Mouse (Mus musculus) limb, embryonic 10.5 days (tissue): Measurements from ENCODE around the gene Peg3. TPM values are rescaled to one million over a fixed set of nuclear protein-coding genes. Genes with fewer than 3 reads are reported as not detected.

Experiments
- DNase-seq: peaks from one replicate; pipeline ENCODE4 v3.0.0-alpha.2; 2017; ENCODE audit warnings: low spot score
- H3K27ac ChIP-seq: fragments of 300-500 bp; sonication (generic); 2 replicates; pipeline ENCODE4 v1.5.1; 2016; ENCODE audit warnings: mild to moderate bottlenecking
- H3K27me3 ChIP-seq: fragments of 300-500 bp; sonication (generic); 2 replicates; pipeline ENCODE4 v1.6.1; 2016; ENCODE audit warnings: low read depth, mild to moderate bottlenecking; ENCODE audit not compliant: poor library complexity, severe bottlenecking
- H3K36me3 ChIP-seq: fragments of 300-500 bp; sonication (generic); 2 replicates; pipeline ENCODE4 v1.6.1; 2016; ENCODE audit warnings: mild to moderate bottlenecking, moderate library complexity
- H3K4me1 ChIP-seq: fragments of 300-500 bp; sonication (generic); 2 replicates; pipeline ENCODE4 v1.6.1; 2016
- H3K4me3 ChIP-seq: fragments of 300-500 bp; sonication (generic); 2 replicates; pipeline ENCODE4 v1.5.1; 2016; ENCODE audit warnings: mild to moderate bottlenecking, moderate library complexity
- H3K9me3 ChIP-seq: fragments of 300-500 bp; sonication (generic); replicated peaks from 2 replicates; pipeline ENCODE4 v1.6.1; 2016; ENCODE audit warnings: mild to moderate bottlenecking
- WGBS: fragments of 180-500 bp; shearing (Covaris S2); methylation state at CpG from one replicate; pipeline ENCODE4 v1.1.7; 2016; 5-methylcytosine and 5-hydroxymethylcytosine counted together
- polyA plus RNA-seq: library from polyadenylated mRNA; unstranded; fragments of >200 nt; fragmentation: Nextera tagmentation; extraction: Ambion mirVana; gene quantifications from 2 replicates; pipeline ENCODE4 v1.2.1, GENCODE M21; 2016

The Peg3 gene
- polyA plus RNA-seq, 1 experiment from 2014 or later: 427 TPM

DNA sequence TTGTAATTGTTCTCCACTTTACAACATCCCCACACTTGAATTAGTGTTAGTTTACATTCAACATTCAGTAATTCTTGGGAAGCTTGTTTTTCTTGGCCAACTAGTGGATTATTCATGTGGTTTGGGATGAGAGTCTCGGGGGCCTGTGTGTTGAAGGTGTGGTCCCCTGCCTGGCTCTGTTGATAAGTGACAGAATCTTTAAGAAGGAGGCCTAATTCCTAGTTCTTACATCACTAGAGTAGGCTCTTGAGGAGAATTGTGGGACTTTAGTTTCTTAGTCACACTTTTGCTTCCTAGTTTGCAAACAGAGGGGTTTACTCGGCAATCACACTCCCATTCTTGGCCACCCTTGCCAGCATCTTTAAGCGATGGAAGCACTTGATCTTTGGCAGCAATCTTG is 31.0 kb downstream of the Peg3 start:
- peaks cover 10% of the 10 kb centered on the region for H3K4me1 ChIP-seq
- peak; percentile 18 for DNase-seq
- H3K27me3 ChIP-seq: no peaks in the 10 kb centered on the region
- no peak overlapping the region for H3K4me3 ChIP-seq
- peaks cover 17% of the 10 kb centered on the region for H3K36me3 ChIP-seq
- no peaks in the 10 kb centered on the region for H3K9me3 ChIP-seq
- no peak overlapping the region for H3K27ac ChIP-seq
- 82% methylated on average over 3 of the region's 3 CpGs for WGBS

- H3K9me3 ChIP-seq: no peaks in the 10 kb centered on the region
- H3K27me3 ChIP-seq: no peaks in the 10 kb centered on the region
- H3K4me1 ChIP-seq: peaks cover 17% of the 10 kb centered on the region
- H3K36me3 ChIP-seq: peaks cover 3% of the 10 kb centered on the region; the same call in 1 of the 2 replicates
- peak within 1 kb of the TSS; percentile 80 for H3K27ac ChIP-seq
- WGBS: 11% methylated on average over 32 of the region's 32 CpGs
- peak within 1 kb of the TSS; percentile 62 for H3K4me3 ChIP-seq
- peak; percentile 91 for DNase-seq
Measured at GRCm38 (mm10) chr7:6696241-6697045, 33.8 kb downstream of the Peg3 start, which contains the start of gene Zim1. TSS of gene Zim1 (minus strand) at chr7:6696450.

DNA sequence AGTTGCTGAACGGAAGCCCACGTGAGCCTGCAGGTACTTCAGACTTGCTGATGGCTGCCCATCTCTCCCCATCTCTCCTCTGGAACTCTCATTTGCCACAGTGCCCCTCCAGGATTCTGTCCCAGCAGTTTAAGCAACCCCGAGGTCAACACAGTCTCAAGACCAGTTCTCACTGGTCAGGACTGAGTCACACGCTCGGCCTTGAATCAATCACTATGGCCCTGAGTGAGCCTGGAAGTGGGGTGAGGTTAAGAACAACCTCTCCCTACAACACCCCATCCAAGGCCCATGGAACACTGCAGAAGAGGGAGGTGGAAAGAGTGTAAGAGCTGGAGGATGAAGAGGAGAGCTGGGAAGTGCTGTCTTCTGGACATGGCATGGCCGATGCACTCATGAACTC is 44.7 kb downstream of the Peg3 start:
- 95% methylated on average over 6 of the region's 6 CpGs for WGBS
- no peaks in the 10 kb centered on the region; the same call in 1 of the 2 replicates for H3K4me1 ChIP-seq
- H3K27ac ChIP-seq: no peak overlapping the region
- no peaks in the 10 kb centered on the region for H3K27me3 ChIP-seq
- no peak overlapping the region for H3K4me3 ChIP-seq
- peaks cover 88% of the 10 kb centered on the region for H3K36me3 ChIP-seq
- no peak for DNase-seq
- H3K9me3 ChIP-seq: no peaks in the 10 kb centered on the region

GRCm38 (mm10) chr7:6666726-6667125 is 63.5 kb downstream of the Peg3 start:
- no peak overlapping the region for H3K27ac ChIP-seq
- 77% methylated on average over 3 of the region's 3 CpGs for WGBS

GRCm38 (mm10) chr7:6663430-6663829 is 66.8 kb downstream of the Peg3 start:
- H3K4me1 ChIP-seq: peaks cover 7% of the 10 kb centered on the region; the same call in 1 of the 2 replicates
- no peak overlapping the region for H3K4me3 ChIP-seq
- 77% methylated on average over 7 of the region's 7 CpGs for WGBS
- H3K27ac ChIP-seq: peak overlapping the region; percentile 30; the same call in 1 of the 2 replicates
- peak; percentile 27 for DNase-seq
- no peaks in the 10 kb centered on the region for H3K27me3 ChIP-seq
- H3K36me3 ChIP-seq: no peaks in the 10 kb centered on the region
- no peaks in the 10 kb centered on the region for H3K9me3 ChIP-seq

More at GRCm38 (mm10) chr7:6666726-6667125, 63.5 kb downstream of the Peg3 start:
- Histone ChIP-seq H3K4me1 (peaks cover 7% of the 10 kb centered on the region; the same call in 1 of the 2 replicates), H3K36me3 (no peaks in the 10 kb centered on the region), H3K4me3 (no peak overlapping the region), H3K27me3 (no peaks in the 10 kb centered on the region), H3K9me3 (no peaks in the 10 kb centered on the region)
- DNase-seq: no peak

- H3K27me3 ChIP-seq: no peaks in the 10 kb centered on the region
- no peaks in the 10 kb centered on the region for H3K36me3 ChIP-seq
- H3K4me3 ChIP-seq: no peak overlapping the region
- no peak for DNase-seq
- 38% methylated on average over 2 of the region's 2 CpGs for WGBS
- peaks cover 7% of the 10 kb centered on the region; the same call in 1 of the 2 replicates for H3K4me1 ChIP-seq
- H3K9me3 ChIP-seq: no peaks in the 10 kb centered on the region
- H3K27ac ChIP-seq: no peak overlapping the region
Measured at GRCm38 (mm10) chr7:6659605-6660004, 70.6 kb downstream of the Peg3 start.

- no peak overlapping the region for H3K27ac ChIP-seq
- WGBS: 92% methylated on average over 7 of the region's 7 CpGs
Measured at GRCm38 (mm10) chr7:6658606-6659005, 71.6 kb downstream of the Peg3 start.

More at GRCm38 (mm10) chr7:6658606-6659005, 71.6 kb downstream of the Peg3 start:
- Histone ChIP-seq H3K4me1 (peaks cover 7% of the 10 kb centered on the region; the same call in 1 of the 2 replicates), H3K9me3 (no peaks in the 10 kb centered on the region), H3K36me3 (no peaks in the 10 kb centered on the region), H3K4me3 (no peak overlapping the region), H3K27me3 (no peaks in the 10 kb centered on the region)
- DNase-seq: no peak

Other genes with a start within 250 kb of the Peg3 start
- not detected in 2 replicates for gene Olfr5, start 243.5 kb downstream of the Peg3 start, polyA plus RNA-seq
- not detected in 2 replicates for gene Olfr1347, start 230.7 kb downstream of the Peg3 start, polyA plus RNA-seq
- gene Olfr1348, start 221.7 kb downstream of the Peg3 start, polyA plus RNA-seq: not detected in 2 replicates
- not detected in 2 replicates for gene Olfr1349, start 207.5 kb downstream of the Peg3 start, polyA plus RNA-seq
- not detected in 2 replicates for gene Olfr1350, start 165.6 kb downstream of the Peg3 start, polyA plus RNA-seq
- 2.7 and 3.8 TPM in 2 replicates for gene Zim1, start 34.0 kb downstream of the Peg3 start, polyA plus RNA-seq
- gene Usp29, start 147 bp upstream of the Peg3 start, polyA plus RNA-seq: 25.1 and 25.4 TPM in 2 replicates